In genomic region chr9:36833043-36833881, GRCm38 (mm10) we compare ENCODE assay signal across 9 mouse cellular contexts. TPM values are rescaled to one million over a fixed set of nuclear protein-coding genes. Genes with fewer than 3 reads are reported as not detected.
DNase-seq lines count a peak whose midpoint lies in the region; ATAC-seq and TF ChIP-seq lines count a peak whose summit lies in the region.
"Had no signal": no experiment of that assay in that cellular context is flagged by ENCODE, and none has a peak within 500 bp of the region (broad histone marks: within the 10 kb centered on the region; RNA-seq: fewer than 3 reads in every experiment).

No protein-coding gene starts in this region.

- intact Hi-C loops in left cerebral cortex, postnatal 14 days (cut with DNase I) = loop anchor here (5.0 kb wide), 1 partner anchor 36 kb away; the partner anchor contains the start of gene Ei24

- H3K4me1 ChIP-seq in lung, embryonic 15.5 days = peaks cover 4% of the 10 kb centered on the region; the same call in 1 of the 2 replicates
- H3K4me1 ChIP-seq in cortical plate, adult 2 months (ENCODE audit: control insufficient read depth, insufficient read depth, low read length) = peaks cover 4% of the 10 kb centered on the region
- peaks cover 0 to 2% of the 10 kb centered on the region in 2 experiments; a peak in 2 of 4 replicates for H3K4me1 ChIP-seq in heart, embryonic 14.5 days (ENCODE audit: control insufficient read depth in 2 of 2, insufficient read depth in 2 of 2, low read length in 2 of 2)
- peaks cover 20% of the 10 kb centered on the region for H3K4me1 ChIP-seq in neural tube, embryonic 12.5 days

- peak; percentile 27; the same call in 1 of the 2 replicates for TF ChIP-seq POLR2A in cortical plate, adult 2 months (IDR thresholded peaks at IDR 0.05; ENCODE audit: extremely low read depth, insufficient read depth, low read length)

- peaks cover 28% of the 10 kb centered on the region for H3K27me3 ChIP-seq in lung, embryonic 15.5 days
- 0 out of 2 replicates have a peak, but pooled peaks cover 7% of the 10 kb centered on the region for H3K27me3 ChIP-seq in heart, embryonic 14.5 days (ENCODE audit: control insufficient read depth, insufficient read depth, low read length)
- H3K27me3 ChIP-seq in neural tube, embryonic 12.5 days (replicated peaks) = no peaks in the 10 kb centered on the region

- TF ChIP-seq CTCF in cortical plate, adult 2 months (IDR thresholded peaks at IDR 0.05; ENCODE audit: extremely low read depth, insufficient read depth, low read length) = no peak

- H3K4me2 ChIP-seq in lung, embryonic 15.5 days = peak overlapping the region; percentile 81
- H3K4me2 ChIP-seq in heart, embryonic 14.5 days (ENCODE audit: low read length) = peak overlapping the region; percentile 69
- H3K4me2 ChIP-seq in neural tube, embryonic 12.5 days (replicated peaks) = peak overlapping the region; percentile 69

- no peak for DNase-seq in lung, postnatal 14 days
- DNase-seq in left cerebral cortex, postnatal 14 days (ENCODE audit: low spot score in 2 of 2) = peak; percentile 48 to 66
- DNase-seq in thymus, postnatal 36 days = no peak
- DNase-seq in natural killer cell, adult 2 months (ENCODE audit: low spot score in 2 of 2) = no peak

- H3K4me3 ChIP-seq in lung, embryonic 15.5 days = peak overlapping the region; percentile 41
- peak overlapping the region; percentile 71 for H3K4me3 ChIP-seq in cortical plate, adult 2 months (ENCODE audit: insufficient read depth, low read length)
- H3K4me3 ChIP-seq in heart, embryonic 14.5 days (ENCODE audit: control insufficient read depth in 1 of 2, insufficient read depth in 1 of 2, low read depth in 1 of 2, low read length in 2 of 2) = peak overlapping the region; percentile 39 to 56
- H3K4me3 ChIP-seq in neural tube, embryonic 12.5 days = peak overlapping the region; percentile 60

- ATAC-seq in lung, embryonic 15.5 days (ENCODE audit: borderline replicate concordance, extremely low read depth, low FRiP score, low TSS enrichment) = peak; percentile 40; the same call in 1 of the 2 replicates
- no peak for ATAC-seq in heart, embryonic 14.5 days (ENCODE audit: insufficient number of reproducible peaks, insufficient read depth, low FRiP score, low read depth)
- peak; percentile 88 for ATAC-seq in neural tube, embryonic 12.5 days (ENCODE audit: low FRiP score, low read depth)

- H3K9me3 ChIP-seq in lung, embryonic 15.5 days = no peaks in the 10 kb centered on the region
- no peaks in the 10 kb centered on the region for H3K9me3 ChIP-seq in heart, embryonic 14.5 days (ENCODE audit: control insufficient read depth, low read length)
- no peaks in the 10 kb centered on the region for H3K9me3 ChIP-seq in neural tube, embryonic 12.5 days

- 5% methylated on average over 31 of the region's 31 CpGs for WGBS in lung, embryonic 15.5 days
- 4% methylated on average over 31 of the region's 31 CpGs for WGBS in heart, embryonic 14.5 days
- WGBS in neural tube, embryonic 12.5 days = under 1% methylated on average over 31 of the region's 31 CpGs

- no peak overlapping the region for H3K27ac ChIP-seq in lung, embryonic 15.5 days
- H3K27ac ChIP-seq in cortical plate, adult 2 months (ENCODE audit: insufficient read depth, low read length) = peak overlapping the region; percentile 54
- H3K27ac ChIP-seq in heart, embryonic 14.5 days (replicated peaks in 1 of 2; ENCODE audit: control insufficient read depth in 1 of 2, insufficient read depth in 1 of 2, low read depth in 2 of 2, low read length in 2 of 2) = no peak overlapping the region
- H3K27ac ChIP-seq in neural tube, embryonic 12.5 days = peak overlapping the region; percentile 75

- H3K9ac ChIP-seq in lung, embryonic 15.5 days = no peak overlapping the region
- peak overlapping the region; percentile 55 for H3K9ac ChIP-seq in heart, embryonic 14.5 days (ENCODE audit: low read length)
- peak overlapping the region; percentile 78 for H3K9ac ChIP-seq in neural tube, embryonic 12.5 days

- H3K36me3 ChIP-seq in lung, embryonic 15.5 days = no peaks in the 10 kb centered on the region
- no peaks in the 10 kb centered on the region for H3K36me3 ChIP-seq in heart, embryonic 14.5 days (ENCODE audit: control insufficient read depth, insufficient read depth, low read length)
- H3K36me3 ChIP-seq in neural tube, embryonic 12.5 days = peaks cover 13% of the 10 kb centered on the region

RNA-seq across cellular contexts. Expression of gene Fez1, which starts 11.6 kb away (rescaled TPM):
- polyA plus RNA-seq in lung, embryonic 15.5 days (2015; fragmentation: Nextera tagmentation; extraction: Ambion mirVana) = 3.1 and 3.8 TPM in 2 replicates
- polyA plus RNA-seq in cortical plate, adult 2 months (2012; rRNA removed) = 318 and 330 TPM in 2 replicates
- 0.90 and 2.0 TPM in 2 replicates for polyA plus RNA-seq in heart, embryonic 14.5 days (2014; fragmentation: Nextera tagmentation; extraction: Ambion mirVana)
- total RNA-seq in left cerebral cortex, postnatal 14 days (2021) = 100 to 1,000 TPM; 324 to 329 TPM
- 428 and 435 TPM in 2 replicates for polyA plus RNA-seq in neural tube, embryonic 12.5 days (2016; fragmentation: Nextera tagmentation; extraction: Ambion mirVana)
- total RNA-seq: neutrophil, adult 5-6 weeks had no signal

RNA-seq across cellular contexts. Expression of gene Ei24, which starts 36.1 kb away (rescaled TPM):
- polyA plus RNA-seq in lung, embryonic 15.5 days (2015; fragmentation: Nextera tagmentation; extraction: Ambion mirVana) = 102 and 106 TPM in 2 replicates
- 117 and 119 TPM in 2 replicates for polyA plus RNA-seq in cortical plate, adult 2 months (2012; rRNA removed)
- polyA plus RNA-seq in heart, embryonic 14.5 days (2014; fragmentation: Nextera tagmentation; extraction: Ambion mirVana) = 39.5 and 39.7 TPM in 2 replicates
- total RNA-seq in left cerebral cortex, postnatal 14 days (2021) = 100 to 1,000 TPM; 126 to 128 TPM
- polyA plus RNA-seq in neural tube, embryonic 12.5 days (2016; fragmentation: Nextera tagmentation; extraction: Ambion mirVana) = 119 and 122 TPM in 2 replicates

Comparison
In these comparisons a context has a peak if more than half of its experiments do, and no peak if none do; other contexts are left out.
1. H3K27ac ChIP-seq: peak in cortical plate, adult 2 months (single experiment) and neural tube, embryonic 12.5 days (single experiment); none in lung, embryonic 15.5 days (single experiment) and heart, embryonic 14.5 days (0 of 2).
2. DNase-seq: peak in left cerebral cortex, postnatal 14 days (2 of 2); none in lung, postnatal 14 days (single experiment), thymus, postnatal 36 days (0 of 2) and natural killer cell, adult 2 months (0 of 2).
3. RNA of gene Fez1, which starts 11.6 kb away (polyA plus RNA-seq): 428 to 435 TPM in neural tube, embryonic 12.5 days and 318 to 330 TPM in cortical plate, adult 2 months; 3.1 to 3.8 TPM in lung, embryonic 15.5 days and 0.90 to 2.0 TPM in heart, embryonic 14.5 days; every median in the first group is over 10 times any median in the second.
4. Peak in every context shown above with its lines, with median percentiles within 50 percentile points of each other: H3K4me2 ChIP-seq and H3K4me3 ChIP-seq.